Mouse (Mus musculus): ENCODE data around the gene Gm5269. TPM values are rescaled to one million over a fixed set of nuclear protein-coding genes. Genes with fewer than 3 reads are reported as not detected.

The Gm5269 gene
- polyA plus RNA-seq (2017; shearing (Covaris generic)) = not detected

GRCm38 (mm10) chr1:45890173-45890572 is at the start of gene Gm5269:
Gene Gm5269, minus strand, starts transcription at chr1:45890273.

GRCm38 (mm10) chr1:45926393-45926763 is 36.3 kb upstream of the Gm5269 start, which contains the start of gene Slc40a1:
Gene Slc40a1, minus strand, starts transcription at chr1:45926523.

Other genes starting within 250 kb of the Gm5269 start
- gene Wdr75, start 95.1 kb downstream of the Gm5269 start, polyA plus RNA-seq (2017; shearing (Covaris generic)) = 60.2 TPM
- gene Slc40a1, start 36.2 kb upstream of the Gm5269 start, polyA plus RNA-seq (2017; shearing (Covaris generic)) = 8.8 TPM
- gene Dnah7b, start 176.0 kb upstream of the Gm5269 start, polyA plus RNA-seq (2017; shearing (Covaris generic)) = 8.3 TPM

All from activated CD4-positive, CD25-positive, alpha-beta regulatory T cell, adult 9 weeks (primary cell).